Mouse (Mus musculus) left cerebral cortex, postnatal 25 days (tissue): Measurements from ENCODE around the gene Scamp2. TPM values are rescaled to one million over a fixed set of nuclear protein-coding genes. Genes with fewer than 3 reads are reported as not detected.

Experiments
- DNase-seq, 2 experiments: peaks; one replicate each; pipeline ENCODE4 v3.0.0; 2022; ENCODE audit warnings: low spot score in 2 of 2, mixed read lengths in 1 of 2
- intact Hi-C: fragments of 180-260 bp; cut with DNase I; formaldehyde crosslinking; loops from one replicate; pipeline ENCODE4 v1.15.1; 2025
- total RNA-seq, 2 experiments: library from RNA; stranded (reverse); gene quantifications; 2 replicates each; pipeline ENCODE4 v1.2.3; 2021

The Scamp2 gene
- total RNA-seq = 10 to 100 TPM; 22.5 to 25.6 TPM

- DNase-seq = peak; percentile 95 to 96
- intact Hi-C loops = no loop called here
Observed at GRCm38 (mm10) chr9:57560861-57561710, at the start of gene Scamp2. Gene Scamp2, plus strand, starts transcription at chr9:57560943.

- DNase-seq = peak in 1 of 2 experiments; percentile 70
- intact Hi-C loops = loop anchor here (1.0 kb wide), 1 partner anchor 32 kb away; no protein-coding TSS in a partner anchor
Observed at GRCm38 (mm10) chr9:57517113-57517512, 43.6 kb upstream of the Scamp2 start.

- intact Hi-C loops = loop anchor here (2.0 to 5.0 kb wide), 4 partner anchors 16 to 448 kb away; partner anchors contain the start of genes Rpp25, Scamp5 and Sin3a
- no peak for DNase-seq
Observed at GRCm38 (mm10) chr9:57520375-57521055, 40.2 kb upstream of the Scamp2 start.

GRCm38 (mm10) chr9:57521056-57521911 lies 39.5 kb upstream of the Scamp2 start, which contains the start of gene Cox5a:
Gene Cox5a, plus strand, starts transcription at chr9:57521274.
- peak; percentile 94 to 96 for DNase-seq
- intact Hi-C loops = loop anchor here (2.0 to 5.0 kb wide), 4 partner anchors 16 to 449 kb away; partner anchors contain the start of genes Rpp25, Scamp5 and Sin3a

- no peak for DNase-seq
- intact Hi-C loops = loop anchor here (5.0 kb wide), 3 partner anchors 55 to 450 kb away; partner anchors contain the start of genes Scamp5 and Sin3a
Observed at GRCm38 (mm10) chr9:57522114-57522860, 38.5 kb upstream of the Scamp2 start.

- intact Hi-C loops = loop anchor here (5.0 kb wide), 3 partner anchors 56 to 451 kb away; partner anchors contain the start of genes Scamp5 and Sin3a
- DNase-seq = no peak
Observed at GRCm38 (mm10) chr9:57522861-57523246, 37.9 kb upstream of the Scamp2 start.

GRCm38 (mm10) chr9:57523754-57524153 lies 37.0 kb upstream of the Scamp2 start:
- DNase-seq = no peak
- intact Hi-C loops = loop anchor here (5.0 kb wide), 3 partner anchors 56 to 451 kb away; partner anchors contain the start of genes Scamp5 and Sin3a

- DNase-seq = no peak
- intact Hi-C loops = loop anchor here (5.0 kb wide), 3 partner anchors 57 to 452 kb away; partner anchors contain the start of genes Scamp5 and Sin3a
Observed at GRCm38 (mm10) chr9:57524439-57524838, 36.3 kb upstream of the Scamp2 start.

- peak in 1 of 2 experiments; percentile 72 for DNase-seq
- intact Hi-C loops = no loop called here
Observed at GRCm38 (mm10) chr9:57525516-57525915, 35.2 kb upstream of the Scamp2 start.

- no peak for DNase-seq
- intact Hi-C loops = no loop called here
Observed at GRCm38 (mm10) chr9:57526435-57526834, 34.3 kb upstream of the Scamp2 start.

GRCm38 (mm10) chr9:57531946-57532345 lies 28.8 kb upstream of the Scamp2 start:
- intact Hi-C loops = no loop called here
- DNase-seq = no peak

GRCm38 (mm10) chr9:57536362-57536761 lies 24.4 kb upstream of the Scamp2 start:
- DNase-seq = no peak
- intact Hi-C loops = no loop called here

GRCm38 (mm10) chr9:57537044-57537727 lies 23.6 kb upstream of the Scamp2 start, which contains the start of gene Fam219b:
Gene Fam219b, plus strand, starts transcription at chr9:57537528.
- peak; percentile 92 to 95 for DNase-seq
- intact Hi-C loops = no loop called here

GRCm38 (mm10) chr9:57537728-57538181 lies 23.0 kb upstream of the Scamp2 start:
- peak in 1 of 2 experiments; percentile 41 for DNase-seq
- intact Hi-C loops = loop anchor here (2.0 kb wide), 2 partner anchors 51 to 117 kb away; partner anchors contain the start of gene Ulk3

- intact Hi-C loops = loop anchor here (2.0 kb wide), 2 partner anchors 49 to 115 kb away; partner anchors contain the start of gene Ulk3
- no peak for DNase-seq
Observed at GRCm38 (mm10) chr9:57539550-57539949, 21.2 kb upstream of the Scamp2 start.

- DNase-seq = peak in 1 of 2 experiments; percentile 65
- intact Hi-C loops = no loop called here
Observed at GRCm38 (mm10) chr9:57541312-57541711, 19.4 kb upstream of the Scamp2 start.

- peak in 1 of 2 experiments; percentile 54 for DNase-seq
Observed at GRCm38 (mm10) chr9:57543951-57544350, 16.8 kb upstream of the Scamp2 start.

More at GRCm38 (mm10) chr9:57543951-57544350, 16.8 kb upstream of the Scamp2 start:
- intact Hi-C loops = no loop called here
